Mouse (Mus musculus) cerebellum, adult 11-12 months (tissue): Measurements from ENCODE around the gene Ten1.

Experiments used
- DNase-seq: peaks from one replicate; pipeline ENCODE4 v3.0.0; 2022

Gene Ten1

GRCm38 (mm10) chr11:116198639-116199531, at the start of gene Ten1, which contains the start of gene Acox1:
Gene Ten1 (plus strand): TSS chr11:116198855.
Gene Acox1 (minus strand): TSS chr11:116199045.
- DNase-seq = peak; percentile 96

GRCm38 (mm10) chr11:116149341-116149740, 49.3 kb upstream of the Ten1 start:
- peak; percentile 76 for DNase-seq

GRCm38 (mm10) chr11:116150960-116151359, 47.7 kb upstream of the Ten1 start:
- DNase-seq = no peak

GRCm38 (mm10) chr11:116161312-116161711, 37.3 kb upstream of the Ten1 start:
- DNase-seq = no peak

GRCm38 (mm10) chr11:116162146-116162545, 36.5 kb upstream of the Ten1 start:
- no peak for DNase-seq

GRCm38 (mm10) chr11:116163002-116163401, 35.7 kb upstream of the Ten1 start:
- no peak for DNase-seq

- DNase-seq = no peak
Measured at GRCm38 (mm10) chr11:116167232-116167631, 31.4 kb upstream of the Ten1 start.

GRCm38 (mm10) chr11:116167884-116168439, 30.7 kb upstream of the Ten1 start, which contains the start of gene Fbf1:
Gene Fbf1 (minus strand): TSS chr11:116168166.
- DNase-seq = peak; percentile 95

GRCm38 (mm10) chr11:116169214-116169613, 29.4 kb upstream of the Ten1 start:
- no peak for DNase-seq

GRCm38 (mm10) chr11:116170003-116170800, 28.5 kb upstream of the Ten1 start:
- DNase-seq = no peak

GRCm38 (mm10) chr11:116171959-116172358, 26.7 kb upstream of the Ten1 start:
- DNase-seq = no peak

GRCm38 (mm10) chr11:116174775-116175448, 23.7 kb upstream of the Ten1 start:
- no peak for DNase-seq

- no peak for DNase-seq
Measured at GRCm38 (mm10) chr11:116176010-116176409, 22.6 kb upstream of the Ten1 start.

- no peak for DNase-seq
Measured at GRCm38 (mm10) chr11:116178411-116179121, 20.1 kb upstream of the Ten1 start.

GRCm38 (mm10) chr11:116185836-116186235, 12.8 kb upstream of the Ten1 start:
- no peak for DNase-seq

- DNase-seq = no peak
Measured at GRCm38 (mm10) chr11:116186360-116186759, 12.3 kb upstream of the Ten1 start.

GRCm38 (mm10) chr11:116187226-116187930, 11.3 kb upstream of the Ten1 start:
- DNase-seq = no peak

- DNase-seq = no peak
Measured at GRCm38 (mm10) chr11:116194619-116195018, 4.0 kb upstream of the Ten1 start.

- DNase-seq = no peak
Measured at GRCm38 (mm10) chr11:116195252-116195651, 3.4 kb upstream of the Ten1 start.

- no peak for DNase-seq
Measured at GRCm38 (mm10) chr11:116196336-116196735, 2.3 kb upstream of the Ten1 start.

GRCm38 (mm10) chr11:116196866-116197583, 1.6 kb upstream of the Ten1 start:
- no peak for DNase-seq
